Mouse (Mus musculus) lung, postnatal 14 days (tissue): Measurements from ENCODE around the gene Gtf2h5.

Experiments
- DNase-seq: peaks from one replicate; pipeline ENCODE4 v3.0.0; 2021

The Gtf2h5 gene

GRCm38 (mm10) chr17:6113653-6114052 lies 34.1 kb downstream of the Gtf2h5 start:
- DNase-seq, result no peak

DNA sequence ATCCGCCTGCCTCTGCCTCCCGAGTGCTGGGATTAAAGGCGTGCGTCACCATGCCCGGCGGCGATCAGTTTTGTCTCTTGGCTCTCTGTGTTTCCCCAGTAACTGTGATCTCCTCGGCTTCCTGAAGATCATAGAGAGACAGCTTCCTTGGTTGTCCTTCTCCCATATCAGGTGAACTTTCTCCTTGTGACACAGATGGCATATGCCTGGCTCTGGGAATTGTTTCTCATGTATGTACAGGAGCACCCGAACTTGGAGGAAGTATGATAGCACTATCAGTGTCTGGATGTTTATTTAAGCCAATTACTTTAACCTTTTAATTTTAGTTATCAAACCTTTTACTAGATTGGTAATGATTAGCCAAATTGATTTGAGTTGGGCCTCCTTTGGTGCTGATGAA lies 35.5 kb downstream of the Gtf2h5 start:
- no peak for DNase-seq

DNA sequence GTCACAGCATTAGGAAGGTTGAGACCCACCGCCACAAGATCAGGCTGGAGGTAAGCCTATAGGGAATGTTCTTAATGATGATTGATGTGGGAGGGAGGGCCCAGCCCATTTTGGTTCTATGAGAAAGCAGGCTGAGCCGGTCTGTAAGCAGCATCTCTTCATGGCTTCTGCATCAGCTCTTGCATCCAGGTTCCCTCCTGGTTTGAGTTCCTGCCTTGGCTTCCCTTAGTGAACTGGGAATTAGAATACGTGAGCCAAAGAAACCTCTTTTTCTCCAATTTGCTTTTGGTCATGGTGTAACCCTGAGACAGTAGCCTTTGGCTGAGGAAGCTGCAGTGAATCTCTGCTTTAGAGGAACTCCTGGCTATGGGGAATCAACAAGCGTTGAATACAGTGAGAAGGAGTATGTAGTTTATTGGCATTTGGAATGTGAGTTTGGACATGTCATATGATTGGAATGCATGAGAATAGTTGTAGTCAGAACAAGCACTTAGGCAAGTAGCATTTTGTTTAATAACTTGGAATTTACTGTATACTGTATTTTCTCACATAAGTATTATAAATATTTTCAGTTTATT lies 37.7 kb downstream of the Gtf2h5 start:
- no peak for DNase-seq

GRCm38 (mm10) chr17:6117917-6118316 lies 38.3 kb downstream of the Gtf2h5 start:
- DNase-seq, result no peak

GRCm38 (mm10) chr17:6118861-6119260 lies 39.3 kb downstream of the Gtf2h5 start:
- no peak for DNase-seq

DNA sequence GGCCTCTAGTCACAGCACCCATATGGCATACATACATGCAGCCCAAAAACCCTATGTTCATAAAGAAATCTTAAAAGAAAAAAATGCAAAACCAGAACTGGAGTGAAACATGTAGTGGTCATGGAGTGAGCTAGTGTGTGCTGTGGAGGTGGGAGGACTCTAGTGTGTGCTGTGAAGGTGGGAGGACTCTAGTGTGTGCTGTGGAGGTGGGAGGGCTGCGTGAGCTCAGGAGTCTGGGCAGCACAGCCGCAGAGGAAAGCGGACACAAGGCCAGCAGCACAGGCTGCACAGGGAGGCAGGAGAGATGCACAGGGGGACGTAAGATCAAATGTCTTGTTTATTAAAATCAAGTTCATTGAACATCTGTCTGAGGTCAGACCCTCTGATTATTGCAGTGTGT lies 44.2 kb downstream of the Gtf2h5 start:
- DNase-seq, result no peak

- DNase-seq, result no peak
Observed at GRCm38 (mm10) chr17:6125441-6125840, 45.9 kb downstream of the Gtf2h5 start.

DNA sequence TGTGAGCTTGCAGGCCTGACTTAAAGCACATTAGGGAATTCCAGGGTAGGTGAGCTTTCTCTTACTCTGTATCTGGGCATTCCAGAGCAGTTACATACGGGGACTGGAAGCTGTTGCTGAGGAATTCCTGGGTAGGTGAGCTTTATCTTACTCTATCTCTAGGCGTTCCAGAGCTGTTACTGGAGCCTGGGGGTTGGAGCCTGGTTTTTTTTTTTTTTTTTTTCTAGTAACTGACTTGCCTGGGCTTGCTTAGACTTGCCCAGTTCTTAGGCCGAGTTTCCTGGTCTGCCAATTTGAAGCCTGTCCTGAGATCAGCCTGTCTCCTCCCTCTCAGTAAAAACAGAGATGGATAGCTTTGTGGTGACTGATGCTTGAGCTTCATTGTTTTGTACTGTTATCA lies 48.5 kb downstream of the Gtf2h5 start:
- no peak for DNase-seq

DNA sequence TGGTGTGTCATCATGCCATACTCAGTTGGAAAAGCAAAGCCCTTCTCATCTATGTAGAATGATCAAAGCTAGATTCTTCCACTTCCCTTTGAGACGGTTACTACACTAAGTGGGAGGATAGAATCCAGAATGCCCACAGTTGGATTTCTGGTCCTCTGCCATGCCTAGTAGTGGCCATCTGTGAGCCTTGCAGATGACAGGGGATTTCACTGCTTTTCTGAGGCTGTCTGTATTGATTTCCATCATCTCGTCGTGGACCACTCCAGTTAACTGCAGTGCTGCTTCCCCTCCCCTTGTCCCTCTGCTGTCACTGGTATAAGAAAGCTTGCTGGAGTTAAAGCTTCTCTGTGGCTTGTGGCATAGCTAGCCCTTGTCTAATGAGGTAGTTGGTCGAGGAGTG lies 49.8 kb downstream of the Gtf2h5 start:
- no peak for DNase-seq

DNA sequence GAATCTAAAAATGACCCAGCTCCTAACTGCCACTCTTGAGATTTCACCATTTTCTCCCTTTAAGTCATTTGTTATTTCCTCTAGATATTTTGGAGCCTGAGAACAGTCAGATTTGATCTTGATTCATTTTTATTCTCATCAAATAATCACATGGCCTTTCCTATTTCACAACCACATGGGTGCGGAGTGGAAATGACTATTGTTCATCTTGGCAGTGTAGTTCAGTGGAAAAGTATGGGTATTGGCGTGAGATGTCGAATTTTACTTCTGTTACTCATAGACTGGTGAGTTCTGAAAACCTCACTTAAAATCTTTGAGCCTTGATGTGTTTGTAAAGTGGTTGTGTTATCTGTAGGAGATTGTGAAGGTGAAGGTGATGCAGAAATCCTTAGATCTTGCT lies 51.5 kb downstream of the Gtf2h5 start:
- DNase-seq, result no peak
